Mouse (Mus musculus): ENCODE measurements around the gene Fam167b. TPM values are rescaled to one million over a fixed set of nuclear protein-coding genes. Genes with fewer than 3 reads are reported as not detected.

The Fam167b gene
- polyA plus RNA-seq, 1 experiment from 2014 or later: 3.2 TPM

GRCm38 (mm10) chr4:129622120-129622802 is 43.9 kb upstream of the Fam167b start:
- 80% methylated on average over 11 of the region's 11 CpGs for WGBS
- no peaks in the 10 kb centered on the region for H3K27me3 ChIP-seq (ENCODE audit: control insufficient read depth, insufficient read depth, low read length)
- DNase-seq (ENCODE audit: low spot score): no peak
- H3K36me3 ChIP-seq (replicated peaks; ENCODE audit: control insufficient read depth, insufficient read depth, low read depth, low read length): peaks cover 6% of the 10 kb centered on the region
- peaks cover 4% of the 10 kb centered on the region; the same call in 1 of the 2 replicates for H3K4me1 ChIP-seq (ENCODE audit: control insufficient read depth, insufficient read depth, low read length)
- H3K4me3 ChIP-seq (ENCODE audit: low read depth, low read length): no peak overlapping the region
- no peak for ATAC-seq (replicated peaks; ENCODE audit: insufficient number of reproducible peaks, low FRiP score, low TSS enrichment, low read depth)
- no peak overlapping the region for H3K27ac ChIP-seq (replicated peaks; ENCODE audit: low read depth, low read length)
- H3K9me3 ChIP-seq (replicated peaks; ENCODE audit: control insufficient read depth, low read length): no peaks in the 10 kb centered on the region
- H3K9ac ChIP-seq (replicated peaks; ENCODE audit: low read length): no peak overlapping the region
- no peak overlapping the region for H3K4me2 ChIP-seq (ENCODE audit: low read depth, low read length)

GRCm38 (mm10) chr4:129621283-129621841 is 43.0 kb upstream of the Fam167b start:
- ATAC-seq (replicated peaks; ENCODE audit: insufficient number of reproducible peaks, low FRiP score, low TSS enrichment, low read depth): no peak
- Histone ChIP-seq H3K27me3 (ENCODE audit: control insufficient read depth, insufficient read depth, low read length) (no peaks in the 10 kb centered on the region), H3K36me3 (replicated peaks; ENCODE audit: control insufficient read depth, insufficient read depth, low read depth, low read length) (peaks cover under 1% of the 10 kb centered on the region; the same call in 1 of the 2 replicates), H3K27ac (replicated peaks; ENCODE audit: low read depth, low read length) (no peak overlapping the region), H3K4me3 (ENCODE audit: low read depth, low read length) (no peak overlapping the region), H3K4me1 (ENCODE audit: control insufficient read depth, insufficient read depth, low read length) (peaks cover 4% of the 10 kb centered on the region; the same call in 1 of the 2 replicates), H3K9me3 (replicated peaks; ENCODE audit: control insufficient read depth, low read length) (no peaks in the 10 kb centered on the region), H3K4me2 (ENCODE audit: low read depth, low read length) (no peak overlapping the region), H3K9ac (replicated peaks; ENCODE audit: low read length) (no peak overlapping the region)
- WGBS: 87% methylated on average over 8 of the region's 8 CpGs
- no peak for DNase-seq (ENCODE audit: low spot score)

GRCm38 (mm10) chr4:129620419-129621282 is 42.3 kb upstream of the Fam167b start:
- Histone ChIP-seq H3K4me1 (ENCODE audit: control insufficient read depth, insufficient read depth, low read length) (peaks cover 4% of the 10 kb centered on the region; the same call in 1 of the 2 replicates), H3K27ac (replicated peaks; ENCODE audit: low read depth, low read length) (no peak overlapping the region), H3K9ac (replicated peaks; ENCODE audit: low read length) (no peak overlapping the region), H3K9me3 (replicated peaks; ENCODE audit: control insufficient read depth, low read length) (no peaks in the 10 kb centered on the region), H3K36me3 (replicated peaks; ENCODE audit: control insufficient read depth, insufficient read depth, low read depth, low read length) (no peaks in the 10 kb centered on the region), H3K4me2 (ENCODE audit: low read depth, low read length) (no peak overlapping the region), H3K4me3 (ENCODE audit: low read depth, low read length) (no peak overlapping the region), H3K27me3 (ENCODE audit: control insufficient read depth, insufficient read depth, low read length) (no peaks in the 10 kb centered on the region)
- DNase-seq (ENCODE audit: low spot score) (no peak), ATAC-seq (replicated peaks; ENCODE audit: insufficient number of reproducible peaks, low FRiP score, low TSS enrichment, low read depth) (no peak)
- WGBS: 92% methylated on average over 11 of the region's 11 CpGs

- peak within 1 kb of the TSS; percentile 78 for H3K4me2 ChIP-seq (ENCODE audit: low read depth, low read length)
- 5% methylated on average over 43 of the region's 44 CpGs for WGBS
These were observed 40.7 kb upstream of the Fam167b start, which contains the start of gene Iqcc for GRCm38 (mm10) chr4:129618786-129619691. Gene Iqcc, minus strand, starts transcription at chr4:129619099.

GRCm38 (mm10) chr4:129618031-129618430 is 39.7 kb upstream of the Fam167b start:
- DNase-seq (ENCODE audit: low spot score) (no peak), ATAC-seq (replicated peaks; ENCODE audit: insufficient number of reproducible peaks, low FRiP score, low TSS enrichment, low read depth) (no peak)
- H3K9me3 ChIP-seq (replicated peaks; ENCODE audit: control insufficient read depth, low read length): no peaks in the 10 kb centered on the region
- 94% methylated on average over 5 of the region's 5 CpGs for WGBS
- no peaks in the 10 kb centered on the region for H3K27me3 ChIP-seq (ENCODE audit: control insufficient read depth, insufficient read depth, low read length)
- H3K4me3 ChIP-seq (ENCODE audit: low read depth, low read length): peak overlapping the region; percentile 68
- H3K4me2 ChIP-seq (ENCODE audit: low read depth, low read length): peak overlapping the region; percentile 78
- H3K9ac ChIP-seq (replicated peaks; ENCODE audit: low read length): peak overlapping the region; percentile 83
- no peak overlapping the region for H3K27ac ChIP-seq (replicated peaks; ENCODE audit: low read depth, low read length)
- H3K4me1 ChIP-seq (ENCODE audit: control insufficient read depth, insufficient read depth, low read length): no peaks in the 10 kb centered on the region
- H3K36me3 ChIP-seq (replicated peaks; ENCODE audit: control insufficient read depth, insufficient read depth, low read depth, low read length): no peaks in the 10 kb centered on the region

More at GRCm38 (mm10) chr4:129618786-129619691, 40.7 kb upstream of the Fam167b start, which contains the start of gene Iqcc:
- Histone ChIP-seq H3K36me3 (replicated peaks; ENCODE audit: control insufficient read depth, insufficient read depth, low read depth, low read length) (no peaks in the 10 kb centered on the region), H3K27ac (replicated peaks; ENCODE audit: low read depth, low read length) (peak within 1 kb of the TSS; percentile 63; the same call in 1 of the 2 replicates), H3K9me3 (replicated peaks; ENCODE audit: control insufficient read depth, low read length) (no peaks in the 10 kb centered on the region), H3K9ac (replicated peaks; ENCODE audit: low read length) (peak within 1 kb of the TSS; percentile 83), H3K4me1 (ENCODE audit: control insufficient read depth, insufficient read depth, low read length) (no peaks in the 10 kb centered on the region), H3K27me3 (ENCODE audit: control insufficient read depth, insufficient read depth, low read length) (no peaks in the 10 kb centered on the region), H3K4me3 (ENCODE audit: low read depth, low read length) (peak within 1 kb of the TSS; percentile 68)
- ATAC-seq (replicated peaks; ENCODE audit: insufficient number of reproducible peaks, low FRiP score, low TSS enrichment, low read depth): peak; percentile 70
- DNase-seq (ENCODE audit: low spot score): peak; percentile 95

GRCm38 (mm10) chr4:129617121-129617641 is 38.8 kb upstream of the Fam167b start:
- Histone ChIP-seq H3K4me3 (ENCODE audit: low read depth, low read length) (no peak overlapping the region), H3K9me3 (replicated peaks; ENCODE audit: control insufficient read depth, low read length) (no peaks in the 10 kb centered on the region), H3K27me3 (ENCODE audit: control insufficient read depth, insufficient read depth, low read length) (no peaks in the 10 kb centered on the region), H3K36me3 (replicated peaks; ENCODE audit: control insufficient read depth, insufficient read depth, low read depth, low read length) (no peaks in the 10 kb centered on the region), H3K4me2 (ENCODE audit: low read depth, low read length) (no peak overlapping the region), H3K27ac (replicated peaks; ENCODE audit: low read depth, low read length) (no peak overlapping the region), H3K9ac (replicated peaks; ENCODE audit: low read length) (no peak overlapping the region), H3K4me1 (ENCODE audit: control insufficient read depth, insufficient read depth, low read length) (no peaks in the 10 kb centered on the region)
- no peak for ATAC-seq (replicated peaks; ENCODE audit: insufficient number of reproducible peaks, low FRiP score, low TSS enrichment, low read depth)
- WGBS: 95% methylated on average over 7 of the region's 7 CpGs
- DNase-seq (ENCODE audit: low spot score): no peak

GRCm38 (mm10) chr4:129616631-129617030 is 38.3 kb upstream of the Fam167b start:
- 85% methylated on average over 3 of the region's 3 CpGs for WGBS
- no peak overlapping the region for H3K4me2 ChIP-seq (ENCODE audit: low read depth, low read length)
- DNase-seq (ENCODE audit: low spot score): no peak
- no peak overlapping the region for H3K27ac ChIP-seq (replicated peaks; ENCODE audit: low read depth, low read length)
- no peaks in the 10 kb centered on the region for H3K4me1 ChIP-seq (ENCODE audit: control insufficient read depth, insufficient read depth, low read length)
- no peaks in the 10 kb centered on the region for H3K27me3 ChIP-seq (ENCODE audit: control insufficient read depth, insufficient read depth, low read length)
- H3K9ac ChIP-seq (replicated peaks; ENCODE audit: low read length): no peak overlapping the region
- no peak overlapping the region for H3K4me3 ChIP-seq (ENCODE audit: low read depth, low read length)
- H3K9me3 ChIP-seq (replicated peaks; ENCODE audit: control insufficient read depth, low read length): no peaks in the 10 kb centered on the region
- no peak for ATAC-seq (replicated peaks; ENCODE audit: insufficient number of reproducible peaks, low FRiP score, low TSS enrichment, low read depth)
- no peaks in the 10 kb centered on the region for H3K36me3 ChIP-seq (replicated peaks; ENCODE audit: control insufficient read depth, insufficient read depth, low read depth, low read length)
